Mouse (Mus musculus) brain, embryonic 18.5 days (tissue): Measurements from ENCODE around the gene Kbtbd4.

Source experiments
- DNase-seq: peaks from one replicate; pipeline ENCODE4 v3.0.0-alpha.2; 2012; ENCODE audit warnings: low read depth, low spot score

Kbtbd4 gene

GRCm38 (mm10) chr2:90904856-90905224, 300 bp downstream of the Kbtbd4 start:
- DNase-seq = no peak

- no peak for DNase-seq
Measured at GRCm38 (mm10) chr2:90906721-90907120, 2.2 kb downstream of the Kbtbd4 start.

DNA sequence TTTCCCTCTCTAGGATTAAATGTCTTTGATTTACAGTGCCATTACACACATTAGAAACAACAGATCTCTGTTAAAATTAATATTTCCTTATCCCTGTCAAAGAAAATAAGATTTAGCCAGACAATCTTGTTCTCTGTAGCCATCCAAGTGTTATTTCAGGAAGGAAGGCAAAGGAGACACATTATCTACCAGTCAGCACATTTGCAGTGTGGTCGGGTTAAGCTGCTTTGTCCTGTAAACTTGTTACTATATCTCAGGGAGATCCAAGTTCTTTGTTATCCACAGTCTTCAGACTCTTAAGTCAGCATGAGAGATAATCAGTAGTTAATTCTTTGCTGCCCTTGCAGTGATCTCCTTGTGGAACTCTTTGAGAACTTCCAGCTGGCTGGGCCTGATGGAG, 6.3 kb downstream of the Kbtbd4 start:
- no peak for DNase-seq

- no peak for DNase-seq
Measured at GRCm38 (mm10) chr2:90911668-90912067, 7.1 kb downstream of the Kbtbd4 start.

GRCm38 (mm10) chr2:90913671-90914070, 9.1 kb downstream of the Kbtbd4 start:
- DNase-seq = no peak

DNA sequence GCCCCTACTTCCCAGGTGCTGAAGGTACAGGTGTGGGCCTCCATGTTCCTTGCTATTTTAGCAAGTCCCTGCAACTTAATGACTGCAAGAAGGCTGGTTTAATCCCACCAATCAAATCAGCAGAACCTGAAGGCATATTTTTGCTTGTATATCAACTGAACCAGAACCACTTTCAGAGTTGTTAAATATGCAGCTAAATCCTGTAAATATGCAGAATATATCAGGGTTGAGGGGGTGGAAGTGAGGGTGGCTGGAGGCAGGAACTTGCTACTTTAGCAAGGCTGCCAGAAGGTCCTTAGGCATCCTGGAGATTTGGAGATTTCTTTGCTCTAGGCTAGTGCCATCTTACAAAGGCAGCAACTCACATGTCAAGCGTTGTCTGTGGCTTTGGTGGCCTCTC, 11.0 kb downstream of the Kbtbd4 start:
- no peak for DNase-seq

DNA sequence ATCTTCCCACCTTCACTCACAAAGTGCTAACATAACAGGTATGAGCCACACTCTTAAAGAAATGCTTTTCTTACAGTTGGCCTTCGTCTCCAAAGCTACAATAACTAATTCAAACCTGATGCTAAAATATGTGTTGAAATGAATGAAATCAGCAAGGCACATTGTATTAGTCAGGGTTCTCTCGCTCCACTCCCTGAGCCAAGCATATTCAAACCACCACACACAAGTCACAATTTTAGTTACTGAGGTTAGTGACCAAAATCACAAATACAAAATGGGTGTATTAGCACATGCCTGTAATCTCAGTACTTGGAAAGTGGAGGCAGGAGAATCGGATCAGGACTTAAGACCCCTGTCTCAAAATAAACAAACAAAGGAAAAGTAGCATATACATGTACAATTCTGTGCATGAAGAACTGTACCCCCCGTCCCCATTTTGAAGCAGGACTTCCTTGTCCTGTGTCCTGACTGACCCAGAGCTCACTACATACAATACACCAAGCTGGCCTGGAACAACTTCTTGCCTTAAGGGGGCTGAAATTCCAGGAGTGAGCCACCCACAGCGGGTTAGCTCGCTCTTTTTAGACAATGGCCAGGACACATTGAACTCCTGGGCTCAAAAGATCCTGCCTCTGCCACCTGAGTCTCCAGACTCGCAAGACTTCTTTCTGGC, 12.2 kb downstream of the Kbtbd4 start:
- no peak for DNase-seq

DNA sequence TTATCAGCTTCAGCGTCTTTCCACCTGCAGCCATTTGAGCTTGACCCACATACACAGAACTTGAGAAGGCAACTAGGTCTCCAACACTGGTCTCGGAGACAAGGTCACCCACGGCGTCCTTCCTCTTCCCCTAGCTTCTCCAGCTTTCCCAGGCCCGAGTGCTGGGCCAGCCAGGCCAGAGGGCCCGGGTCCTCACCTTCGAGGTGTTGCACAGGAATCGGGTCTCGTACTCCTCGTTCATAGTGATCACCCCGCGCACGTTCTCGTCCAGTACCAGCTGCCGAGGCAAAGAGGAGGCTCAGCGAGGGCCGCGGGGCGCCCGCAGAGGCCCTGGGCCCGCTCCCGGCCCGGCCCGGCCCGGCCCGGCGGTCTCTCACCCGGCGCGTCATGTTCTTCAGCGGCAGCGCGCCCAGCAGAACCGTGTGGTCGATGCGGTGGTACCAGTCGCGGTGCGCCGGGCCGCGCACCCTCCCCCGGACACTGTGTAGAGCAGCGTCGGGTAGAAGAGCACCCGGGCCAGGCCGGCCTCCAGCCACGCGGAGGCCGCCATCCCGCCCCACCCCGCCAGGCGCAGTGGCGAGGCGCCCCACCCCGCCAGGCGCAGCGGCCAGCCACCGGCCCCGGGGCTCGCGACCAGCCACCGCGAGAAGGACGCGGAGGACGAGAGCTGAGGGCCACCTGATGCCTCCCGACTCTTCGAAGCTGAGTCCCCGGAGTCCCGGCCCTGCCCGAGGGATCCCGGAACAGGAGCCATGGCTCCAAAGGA, 12.9 kb downstream of the Kbtbd4 start:
- DNase-seq = peak; percentile 24

GRCm38 (mm10) chr2:90917999-90918698, 13.6 kb downstream of the Kbtbd4 start:
- DNase-seq = no peak

GRCm38 (mm10) chr2:90921178-90921577, 16.6 kb downstream of the Kbtbd4 start:
- DNase-seq = no peak

DNA sequence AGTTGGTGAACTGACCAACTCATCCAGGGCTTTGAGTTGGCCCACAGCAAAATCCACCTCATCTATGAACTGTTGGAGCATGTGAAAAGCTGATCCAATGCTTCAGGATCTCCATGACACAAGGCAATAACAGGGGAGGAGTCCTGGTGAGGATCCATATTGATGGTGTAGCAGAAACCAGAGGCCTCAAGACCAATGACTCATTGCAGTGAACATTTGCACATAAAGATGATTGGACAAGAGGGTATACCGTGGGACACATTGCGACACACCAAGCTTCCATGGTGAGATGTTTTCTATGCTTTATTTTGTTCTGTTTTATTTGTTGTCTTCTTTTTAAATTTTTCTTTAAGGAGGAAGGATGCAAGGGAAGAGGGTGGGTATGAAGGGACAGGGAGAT, 18.1 kb downstream of the Kbtbd4 start:
- no peak for DNase-seq

DNA sequence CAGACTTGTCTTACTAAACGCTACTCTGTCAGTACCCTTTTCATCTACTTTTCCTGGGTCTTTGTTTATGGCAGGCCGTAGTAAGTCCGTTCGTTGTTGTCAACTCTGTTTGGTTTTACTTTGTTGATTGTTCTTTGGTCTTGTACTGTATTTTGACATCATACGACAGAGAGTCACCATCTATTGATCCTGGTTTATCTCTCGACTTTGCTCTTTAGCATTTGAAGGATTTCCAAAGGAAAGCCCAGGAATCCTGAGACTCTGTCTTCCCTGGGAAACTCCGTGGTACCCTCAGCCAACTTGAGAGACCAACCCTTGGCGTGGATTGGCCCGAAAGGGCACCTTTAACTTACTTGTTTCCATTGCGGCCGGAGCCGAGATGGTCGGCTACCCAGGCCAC, 24.0 kb downstream of the Kbtbd4 start:
- DNase-seq = no peak

- DNase-seq = no peak
Measured at GRCm38 (mm10) chr2:90931829-90932228, 27.3 kb downstream of the Kbtbd4 start.

DNA sequence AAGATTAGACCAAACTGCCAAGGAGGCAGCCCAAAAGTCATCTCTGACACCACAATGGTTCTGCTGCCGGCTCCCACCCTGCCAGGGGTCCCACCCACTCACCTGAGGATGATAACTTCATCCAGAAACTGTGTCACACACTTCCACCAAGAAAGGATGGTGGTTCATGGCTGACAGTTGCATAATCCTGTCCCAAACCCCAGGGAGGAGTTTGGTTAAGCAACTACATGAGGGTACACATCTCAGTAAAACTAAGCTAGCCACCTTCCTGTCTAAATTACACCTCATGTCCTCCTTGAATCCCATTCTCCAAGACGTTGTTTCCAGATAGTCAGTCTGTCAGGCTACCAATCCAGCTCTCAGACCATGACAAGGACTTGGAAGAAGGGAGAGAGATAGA, 27.7 kb downstream of the Kbtbd4 start:
- DNase-seq = no peak

GRCm38 (mm10) chr2:90938362-90938761, 33.8 kb downstream of the Kbtbd4 start:
- DNase-seq = no peak

- no peak for DNase-seq
Measured at GRCm38 (mm10) chr2:90939750-90940149, 35.2 kb downstream of the Kbtbd4 start.

- no peak for DNase-seq
Measured at GRCm38 (mm10) chr2:90940233-90941229, 36.0 kb downstream of the Kbtbd4 start, which contains the start of gene Celf1. Celf1 (plus strand) TSS chr2:90940382.

- DNase-seq = no peak
Measured at GRCm38 (mm10) chr2:90941744-90942143, 37.2 kb downstream of the Kbtbd4 start.

DNA sequence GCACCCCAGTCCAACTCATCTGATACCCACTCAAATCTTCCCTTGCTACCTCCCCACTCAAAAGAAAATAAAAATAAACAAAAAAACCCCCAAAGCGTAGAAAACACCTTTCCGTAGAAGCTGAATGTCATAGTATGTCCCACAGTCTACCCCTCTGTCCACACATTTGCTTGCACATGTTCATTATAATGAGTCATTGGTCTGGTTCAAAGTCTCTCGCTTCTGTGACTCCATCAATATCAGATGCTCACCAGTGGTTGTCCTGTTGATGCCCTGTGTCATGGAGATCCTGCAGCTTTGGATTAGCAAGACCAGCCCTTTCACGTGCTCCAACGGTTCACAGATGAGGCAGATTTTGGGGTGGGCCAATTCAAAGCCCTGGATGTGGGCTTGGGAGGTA, 45.6 kb downstream of the Kbtbd4 start:
- DNase-seq = no peak

- DNase-seq = no peak
Measured at GRCm38 (mm10) chr2:90950582-90951194, 46.1 kb downstream of the Kbtbd4 start.

DNA sequence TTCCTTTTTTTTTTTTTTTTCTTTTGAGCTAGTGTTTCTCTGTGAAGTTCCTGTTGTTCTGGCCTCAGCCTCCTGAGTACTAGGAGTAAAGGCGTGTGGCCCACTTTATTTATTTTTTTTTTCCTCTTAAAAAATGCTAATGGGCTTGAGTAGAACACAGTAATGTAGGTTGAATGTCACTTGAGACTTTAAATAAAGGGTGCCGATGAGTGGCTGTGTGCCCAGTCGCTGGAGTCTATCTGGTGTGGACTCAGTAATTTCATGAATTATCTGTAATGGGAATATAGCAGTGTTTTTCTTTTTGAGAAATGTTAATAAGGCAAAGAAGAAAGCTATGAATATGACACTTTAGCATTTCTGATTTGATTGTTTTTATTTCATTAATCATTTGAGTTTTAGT, 48.9 kb downstream of the Kbtbd4 start:
- no peak for DNase-seq
